Mouse (Mus musculus): ENCODE measurements around the gene Arhgef3. TPM values are rescaled to one million over a fixed set of nuclear protein-coding genes. Genes with fewer than 3 reads are reported as not detected.

The Arhgef3 gene
- 23.1 and 24.1 TPM in 2 replicates for total RNA-seq (2017)

- ATAC-seq (replicated peaks; ENCODE audit: low read depth, poor library complexity, severe bottlenecking): peak; percentile 64
Measured at GRCm38 (mm10) chr14:27114362-27115274, at the start of gene Arhgef3. Gene Arhgef3, plus strand, starts transcription at chr14:27114899.

- ATAC-seq (replicated peaks; ENCODE audit: low read depth, poor library complexity, severe bottlenecking): peak; percentile 73
Measured at GRCm38 (mm10) chr14:27066171-27066929, 48.3 kb upstream of the Arhgef3 start.

GRCm38 (mm10) chr14:27067866-27068271, 46.8 kb upstream of the Arhgef3 start:
- no peak for ATAC-seq (replicated peaks; ENCODE audit: low read depth, poor library complexity, severe bottlenecking)

DNA sequence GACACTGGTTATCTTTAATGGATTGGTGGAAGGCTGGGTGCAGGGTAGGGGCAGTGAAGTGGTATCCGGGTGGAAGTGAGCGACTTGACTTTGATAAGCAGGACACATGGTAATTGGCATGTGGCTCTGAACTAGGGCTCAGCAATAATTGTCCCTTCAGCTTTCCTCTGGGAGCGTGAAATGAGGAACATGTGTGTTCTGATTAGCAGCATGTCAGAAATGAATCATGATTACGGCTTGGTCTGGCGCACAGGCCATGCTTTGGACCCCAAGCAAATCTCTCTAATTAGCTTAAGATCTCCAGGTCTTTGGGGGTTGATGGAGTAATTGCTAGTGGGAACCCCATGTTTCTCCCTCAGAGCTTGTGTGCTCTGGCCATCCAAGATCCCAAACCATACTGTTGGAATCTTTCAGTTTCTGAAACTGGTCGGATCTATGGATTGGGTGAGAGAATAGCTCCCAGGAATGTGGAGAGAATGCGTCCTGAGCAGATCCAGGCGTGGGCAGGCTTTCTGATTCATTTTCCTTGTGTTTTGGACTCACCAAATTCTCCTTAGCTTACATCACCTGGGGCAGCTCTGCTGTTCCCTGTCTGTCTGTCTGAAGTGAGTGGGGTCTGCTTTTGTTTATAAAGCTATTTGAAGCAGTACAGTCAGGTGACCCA, 45.1 kb upstream of the Arhgef3 start:
- ATAC-seq (replicated peaks; ENCODE audit: low read depth, poor library complexity, severe bottlenecking): no peak

DNA sequence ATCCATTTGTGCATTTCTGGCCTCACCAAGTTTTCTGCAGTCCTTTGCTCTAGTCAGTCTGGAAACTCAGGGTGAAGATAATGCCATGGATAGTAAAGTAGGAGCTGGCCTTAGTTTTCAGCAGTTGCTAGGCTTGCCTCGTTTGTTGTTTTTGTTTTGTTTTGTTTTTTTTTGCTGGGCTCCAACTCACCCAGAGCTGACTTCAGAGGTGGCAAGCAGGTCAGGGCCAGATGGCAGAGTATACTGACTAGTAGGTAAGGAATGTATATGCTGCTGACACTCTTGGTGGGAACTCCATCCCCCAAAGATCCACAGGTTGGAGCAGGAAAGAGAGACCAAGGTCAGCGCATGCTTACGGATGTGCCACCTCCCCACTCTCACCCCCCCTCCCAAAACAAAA, 44.6 kb upstream of the Arhgef3 start:
- ATAC-seq (replicated peaks; ENCODE audit: low read depth, poor library complexity, severe bottlenecking): no peak

GRCm38 (mm10) chr14:27070758-27071157, 43.9 kb upstream of the Arhgef3 start:
- ATAC-seq (replicated peaks; ENCODE audit: low read depth, poor library complexity, severe bottlenecking): no peak

- ATAC-seq (replicated peaks; ENCODE audit: low read depth, poor library complexity, severe bottlenecking): no peak
Measured at GRCm38 (mm10) chr14:27071985-27072384, 42.7 kb upstream of the Arhgef3 start.

DNA sequence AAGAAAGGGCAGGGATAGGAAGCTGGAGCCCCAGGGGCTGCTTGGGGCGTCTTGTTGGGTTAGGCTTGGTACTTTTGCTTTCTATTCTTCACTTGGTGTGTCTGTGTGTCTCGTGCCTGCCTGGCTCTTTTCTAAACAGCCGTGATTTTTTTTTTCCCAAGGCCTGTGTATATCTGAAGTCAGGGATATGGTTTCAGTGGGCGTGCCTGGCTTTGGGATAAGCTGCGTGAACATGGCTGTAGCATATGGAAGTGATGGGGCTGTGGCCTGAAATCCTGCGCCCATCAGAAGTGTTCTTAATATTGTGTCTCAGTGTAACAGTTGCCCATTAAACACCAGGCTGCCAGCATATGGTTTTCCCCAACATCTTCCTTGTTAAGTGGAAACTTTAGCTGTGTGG, 39.6 kb upstream of the Arhgef3 start:
- no peak for ATAC-seq (replicated peaks; ENCODE audit: low read depth, poor library complexity, severe bottlenecking)

DNA sequence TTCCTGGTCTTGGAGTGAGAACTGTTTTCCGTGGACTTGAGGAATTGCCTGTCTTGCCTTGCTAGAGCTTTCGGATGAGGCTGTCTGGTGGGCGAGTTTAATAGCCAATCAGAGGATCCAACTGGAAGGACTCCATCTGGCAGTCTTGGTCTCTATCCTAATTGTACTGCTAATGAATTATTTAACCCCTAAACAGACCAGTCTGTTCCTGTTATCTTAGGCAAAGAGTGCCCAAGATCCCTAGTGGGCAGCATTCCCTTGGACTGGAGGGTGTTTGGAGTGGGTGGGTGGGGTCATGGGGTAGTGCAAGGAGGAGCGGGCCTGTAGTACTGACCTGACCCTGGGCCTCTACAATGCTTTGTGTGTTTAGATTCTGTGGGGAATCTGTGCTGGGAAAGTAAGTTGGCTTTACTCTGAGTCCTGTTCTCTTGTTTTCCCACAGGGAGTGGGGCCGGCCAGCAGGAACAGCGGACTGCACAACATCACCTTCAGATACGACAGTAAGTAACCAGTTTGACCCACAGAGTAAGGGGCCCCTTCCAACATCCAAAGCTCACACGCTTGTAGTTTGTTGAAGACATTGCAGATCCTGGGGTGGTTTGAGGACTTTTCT, 38.7 kb upstream of the Arhgef3 start:
- no peak for ATAC-seq (replicated peaks; ENCODE audit: low read depth, poor library complexity, severe bottlenecking)

- ATAC-seq (replicated peaks; ENCODE audit: low read depth, poor library complexity, severe bottlenecking): no peak
Measured at GRCm38 (mm10) chr14:27076522-27076920, 38.2 kb upstream of the Arhgef3 start.

DNA sequence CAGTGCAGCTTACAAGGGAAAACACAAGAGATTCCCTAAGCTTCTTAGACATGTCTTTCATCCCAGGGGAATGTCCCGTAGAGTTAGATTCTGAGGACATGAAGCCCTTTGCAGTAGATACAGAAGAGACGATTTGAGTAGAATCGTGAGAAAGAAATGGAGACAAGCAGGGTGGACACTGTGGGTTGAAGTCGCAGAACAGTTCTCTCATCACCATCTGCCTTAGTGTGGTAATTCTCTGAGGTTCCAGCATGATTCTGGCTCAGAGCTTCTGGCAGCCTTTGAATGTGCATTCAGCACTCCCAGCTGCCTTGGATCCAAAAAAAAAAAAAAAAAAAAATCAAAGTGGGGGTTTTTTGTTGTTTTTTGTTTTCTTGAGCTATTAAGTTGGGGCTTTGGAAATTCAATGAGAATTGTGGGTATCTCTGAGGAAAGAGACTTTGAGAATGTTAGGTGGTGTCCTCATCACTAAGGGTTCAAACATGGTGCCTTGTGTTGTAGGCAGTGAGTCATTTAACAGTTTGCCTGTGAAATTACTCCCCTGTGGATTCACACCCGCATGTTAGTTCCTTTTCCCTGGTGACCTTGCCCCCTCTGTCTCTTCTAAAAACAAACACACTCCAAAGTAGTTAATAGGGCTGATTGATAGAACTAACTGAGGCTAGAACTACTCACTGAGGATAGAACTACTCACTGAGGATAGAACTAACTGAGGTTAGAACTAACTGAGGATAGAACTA, 33.0 kb upstream of the Arhgef3 start:
- no peak for ATAC-seq (replicated peaks; ENCODE audit: low read depth, poor library complexity, severe bottlenecking)

- ATAC-seq (replicated peaks; ENCODE audit: low read depth, poor library complexity, severe bottlenecking): peak; percentile 65; the same call in 1 of the 2 replicates
Measured at GRCm38 (mm10) chr14:27085471-27085870, 29.2 kb upstream of the Arhgef3 start.

DNA sequence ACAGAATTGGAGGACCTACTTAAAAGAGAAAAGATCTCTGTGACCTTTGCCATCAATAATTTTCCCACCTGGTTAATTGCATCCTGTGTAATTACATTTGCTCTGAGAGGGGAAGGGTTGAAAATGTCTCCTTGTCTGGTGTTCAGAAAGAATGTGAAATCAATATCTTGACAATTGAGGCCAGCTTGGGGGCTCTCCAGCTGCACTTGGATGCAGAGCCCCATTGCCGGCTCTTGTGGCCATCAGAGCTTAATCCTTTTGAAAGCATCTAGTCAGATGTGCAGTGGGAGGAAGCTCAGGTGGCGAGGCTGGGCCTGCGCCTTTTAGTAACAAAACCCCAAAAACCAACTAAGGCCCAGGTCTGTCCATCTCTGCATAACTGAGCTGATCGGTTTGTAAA, 28.7 kb upstream of the Arhgef3 start:
- ATAC-seq (replicated peaks; ENCODE audit: low read depth, poor library complexity, severe bottlenecking): no peak

- no peak for ATAC-seq (replicated peaks; ENCODE audit: low read depth, poor library complexity, severe bottlenecking)
Measured at GRCm38 (mm10) chr14:27094247-27094646, 20.5 kb upstream of the Arhgef3 start.

DNA sequence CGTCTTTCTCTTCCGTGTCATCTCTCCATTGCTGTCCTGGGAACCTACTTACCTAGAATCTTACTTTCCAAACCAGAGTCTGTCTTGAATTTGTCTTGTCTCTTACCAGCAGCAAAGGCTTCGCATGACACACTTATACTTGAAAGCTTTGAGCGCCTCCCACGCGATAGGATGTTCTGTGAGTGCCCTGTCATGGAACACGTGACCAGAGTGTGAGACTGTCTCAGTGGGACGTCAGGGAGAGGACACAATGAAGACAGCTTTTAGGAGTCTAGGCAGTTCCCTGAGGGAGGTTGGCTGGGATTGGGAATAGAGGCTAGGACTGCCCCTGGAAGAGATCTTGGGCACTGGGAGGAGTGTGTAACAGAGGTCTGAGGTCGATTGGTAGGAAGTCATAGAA, 18.6 kb upstream of the Arhgef3 start:
- ATAC-seq (replicated peaks; ENCODE audit: low read depth, poor library complexity, severe bottlenecking): no peak

- peak; percentile 95 for ATAC-seq (replicated peaks; ENCODE audit: low read depth, poor library complexity, severe bottlenecking)
Measured at GRCm38 (mm10) chr14:27096779-27097178, 17.9 kb upstream of the Arhgef3 start.

DNA sequence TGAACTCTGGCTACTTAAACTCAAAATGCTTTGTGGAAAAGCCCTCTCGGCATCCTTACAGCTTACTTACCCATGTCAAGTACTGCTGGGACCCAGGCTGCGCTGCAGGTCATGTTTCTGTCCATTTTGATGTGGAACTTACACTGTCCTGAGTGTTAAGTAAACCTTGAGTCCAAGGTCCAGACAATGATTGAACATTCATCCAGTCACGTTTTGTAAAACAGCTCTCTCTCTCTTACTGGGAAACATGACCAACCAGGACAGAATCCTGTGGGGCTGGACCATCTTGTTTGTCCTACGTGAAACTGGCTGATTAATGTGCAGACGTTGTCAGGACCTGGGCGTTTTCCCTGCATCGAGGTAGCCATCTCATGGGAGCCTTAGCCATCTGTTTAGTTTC, 13.0 kb upstream of the Arhgef3 start:
- no peak for ATAC-seq (replicated peaks; ENCODE audit: low read depth, poor library complexity, severe bottlenecking)

DNA sequence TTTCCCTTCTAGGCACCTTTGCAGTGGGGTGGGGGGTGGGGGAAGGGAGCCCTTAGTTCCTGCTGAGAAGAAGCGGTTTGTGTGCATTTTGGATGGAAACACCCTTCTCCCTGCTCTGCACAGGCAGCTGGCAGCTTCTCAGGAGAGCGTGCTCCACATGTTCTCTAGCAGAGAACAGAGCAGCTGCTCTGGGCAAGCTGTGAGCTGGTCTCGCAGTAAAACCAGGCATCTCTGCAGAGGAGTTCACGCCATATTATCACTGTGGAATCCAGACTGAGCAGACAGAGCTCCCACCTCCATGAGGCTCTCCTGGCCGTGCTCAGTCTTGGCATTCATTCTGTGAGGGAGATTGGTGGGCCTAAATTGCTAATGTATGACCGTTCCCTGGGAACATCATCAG, 12.0 kb upstream of the Arhgef3 start:
- no peak for ATAC-seq (replicated peaks; ENCODE audit: low read depth, poor library complexity, severe bottlenecking)

DNA sequence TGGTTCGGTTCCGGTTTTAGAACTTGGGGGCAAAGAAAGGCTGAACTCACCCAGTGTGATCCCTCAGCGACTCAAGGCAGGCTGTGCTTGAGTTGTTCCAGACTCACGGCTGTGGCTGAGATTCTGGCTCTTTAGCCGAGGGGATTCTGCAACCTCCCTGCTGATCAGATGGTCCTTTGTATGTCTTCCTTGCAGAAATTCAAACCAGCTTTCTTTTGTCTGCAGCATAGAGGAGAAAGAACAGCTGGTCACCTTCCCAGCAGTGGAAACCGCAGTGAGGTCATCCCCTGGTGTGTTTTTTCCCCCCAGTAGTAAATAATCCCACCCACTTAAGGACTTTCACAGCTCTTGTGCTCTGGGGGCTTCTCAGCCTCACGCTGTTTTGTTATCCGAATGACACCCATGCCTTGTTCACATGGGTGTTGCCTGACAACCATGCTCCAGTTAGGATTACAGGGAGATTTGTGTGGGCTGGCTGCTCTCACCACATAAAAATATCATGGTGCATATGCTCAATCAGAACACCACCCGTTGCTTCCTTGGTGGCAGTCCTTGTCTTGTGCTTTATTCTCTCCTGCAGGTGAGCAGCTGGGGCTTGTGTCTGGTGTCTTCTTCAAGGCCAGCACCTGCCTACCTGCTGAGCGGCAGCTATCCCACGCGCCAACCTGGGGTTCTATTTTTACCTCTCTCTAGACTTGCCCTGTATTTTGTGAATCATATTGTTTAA, 8.8 kb upstream of the Arhgef3 start:
- ATAC-seq (replicated peaks; ENCODE audit: low read depth, poor library complexity, severe bottlenecking): no peak

Measured in common myeloid progenitor, adult 5-6 weeks (primary cell).